Mouse (Mus musculus) right cerebral cortex, postnatal 36 days (tissue): ENCODE results near the gene Nfkbie.

Experiments used
- DNase-seq, 2 experiments: peaks; one replicate each; pipeline ENCODE4 v3.0.0; 2022; ENCODE audit warnings: low spot score in 2 of 2, mixed read lengths in 1 of 2

Gene Nfkbie

DNA sequence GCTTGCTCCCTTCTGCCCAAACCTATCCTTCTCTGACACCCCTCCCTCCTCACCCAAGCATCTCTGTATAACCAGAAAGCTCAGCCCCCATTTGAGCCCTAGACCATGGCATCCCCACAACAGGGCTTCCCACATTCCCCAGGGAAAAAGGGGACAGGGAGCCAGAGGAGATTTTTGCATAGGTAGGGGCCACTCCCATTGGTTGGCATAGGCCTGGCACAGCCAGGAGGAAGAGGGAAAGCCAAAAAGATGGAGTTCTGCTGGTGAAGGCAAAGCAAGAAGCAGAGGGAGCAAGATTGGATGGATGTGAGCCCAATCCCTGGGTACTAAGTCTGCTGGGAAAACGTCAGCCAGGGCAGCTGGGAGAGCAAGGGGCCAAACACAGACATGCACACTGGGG is 12.4 kb upstream of the Nfkbie start:
- DNase-seq = no peak

DNA sequence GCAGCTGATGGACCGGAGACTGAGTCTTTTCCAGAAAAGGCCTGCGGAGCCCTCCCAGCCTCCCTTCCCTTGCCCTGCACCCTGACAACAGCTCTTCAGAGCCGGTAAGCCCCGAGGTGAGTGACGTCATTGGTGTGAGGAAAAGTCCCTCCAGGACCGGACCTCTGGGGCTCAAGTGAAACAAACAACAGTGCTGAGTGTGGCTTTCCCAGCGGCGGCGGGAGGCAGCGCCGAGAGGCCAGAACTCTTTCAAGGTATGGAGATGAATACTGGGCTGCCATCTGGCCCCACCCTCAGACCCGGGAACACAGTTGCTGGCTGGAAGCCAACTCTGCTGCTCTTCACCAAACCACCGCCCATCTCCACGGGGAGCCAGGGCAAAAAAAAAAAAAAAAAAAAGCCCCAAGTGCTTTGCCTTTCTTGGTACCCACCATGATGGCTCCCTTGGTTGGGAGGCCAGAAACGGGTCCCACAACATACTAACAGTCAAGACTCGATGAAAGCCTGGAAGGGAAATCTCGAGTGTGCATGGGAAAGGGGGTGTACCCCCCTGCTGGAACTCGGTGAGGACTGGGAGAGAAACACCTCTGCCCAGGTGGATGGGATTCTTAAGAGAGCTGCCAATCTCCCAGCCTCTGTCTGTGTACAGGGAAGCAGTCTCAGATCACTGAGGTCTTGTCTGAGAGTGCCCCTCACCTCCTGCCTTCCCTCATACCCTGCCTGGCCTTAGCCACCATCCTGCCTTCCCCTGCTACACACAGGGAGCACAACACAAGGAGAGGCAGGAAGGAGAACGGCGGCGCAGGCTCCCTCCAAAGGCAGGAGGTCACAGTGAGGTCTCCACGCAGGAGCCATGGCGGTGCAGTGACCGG is 11.3 kb upstream of the Nfkbie start:
- DNase-seq = no peak

DNA sequence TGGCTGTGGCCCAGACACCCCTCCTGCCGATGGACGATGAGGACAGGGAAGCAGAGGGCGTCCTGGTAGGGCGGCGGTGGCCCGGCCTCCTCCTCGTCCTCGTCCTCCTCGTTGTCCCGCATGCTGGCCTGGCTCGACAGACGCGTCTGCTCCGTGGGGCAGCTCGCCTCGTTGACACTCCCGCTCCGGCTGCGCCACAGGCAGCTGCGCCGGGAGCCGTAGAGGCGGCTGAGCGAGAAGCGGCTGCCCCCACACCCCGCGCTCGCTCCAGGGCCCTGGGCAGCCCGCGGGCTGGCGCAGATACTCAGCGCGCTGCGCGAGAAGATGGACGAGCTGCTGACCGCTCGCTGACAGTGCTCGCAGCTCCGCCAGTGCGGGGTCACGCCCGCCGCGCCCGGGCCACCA is 10.6 kb upstream of the Nfkbie start:
- DNase-seq = no peak

DNA sequence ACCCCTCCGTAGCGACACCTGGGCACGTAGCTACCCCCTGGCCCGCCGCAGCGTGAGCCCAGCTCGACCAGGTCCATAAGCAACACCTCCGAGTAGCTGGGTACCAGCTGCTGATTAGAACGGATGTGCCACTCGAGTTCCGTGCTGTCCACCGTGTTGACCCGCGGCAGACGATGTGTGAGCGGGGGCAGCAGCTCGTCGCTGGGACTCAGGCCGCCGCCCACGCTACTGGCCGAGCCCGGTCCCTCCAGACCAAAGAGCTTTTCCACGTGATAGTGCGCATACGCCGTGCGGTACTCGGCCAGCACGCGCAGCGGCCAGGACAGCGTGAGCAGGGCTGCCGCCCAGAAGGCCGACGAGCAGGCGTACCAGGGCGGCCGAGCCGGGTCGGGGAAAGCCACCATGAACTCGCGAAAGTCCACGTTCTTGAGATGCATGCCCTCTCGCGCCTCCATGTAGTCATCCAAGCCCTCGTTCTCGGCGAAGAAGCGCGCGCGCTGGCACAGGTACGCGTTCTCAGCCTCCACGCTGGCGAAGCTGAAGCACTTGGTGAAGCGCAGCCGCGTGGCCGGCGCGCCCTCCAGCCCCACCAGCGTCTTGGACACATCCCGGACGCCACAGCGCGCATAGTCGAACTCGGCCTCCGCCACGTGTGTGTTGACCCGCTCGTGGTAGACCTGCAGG is 10.1 kb upstream of the Nfkbie start:
- DNase-seq = no peak

DNA sequence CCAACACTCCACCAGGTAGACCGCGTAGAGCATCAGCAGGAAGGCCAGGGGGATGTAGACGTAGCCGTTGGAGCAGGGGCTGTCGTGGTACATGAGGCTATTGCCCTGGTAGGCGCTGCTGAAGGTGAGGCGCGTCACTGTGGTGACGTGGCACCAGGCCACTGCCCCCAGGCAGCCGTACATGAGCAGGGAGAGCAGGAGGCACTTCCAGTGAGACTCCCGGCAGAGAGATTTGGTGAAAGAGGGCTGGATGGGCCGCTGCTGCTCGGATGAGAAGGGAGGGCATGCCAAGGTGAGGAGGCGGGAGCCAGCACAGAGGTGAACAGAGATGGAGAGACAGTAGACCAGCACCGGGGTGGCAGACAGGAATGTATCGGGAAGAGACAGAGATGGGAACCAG is 8.6 kb upstream of the Nfkbie start:
- no peak for DNase-seq

DNA sequence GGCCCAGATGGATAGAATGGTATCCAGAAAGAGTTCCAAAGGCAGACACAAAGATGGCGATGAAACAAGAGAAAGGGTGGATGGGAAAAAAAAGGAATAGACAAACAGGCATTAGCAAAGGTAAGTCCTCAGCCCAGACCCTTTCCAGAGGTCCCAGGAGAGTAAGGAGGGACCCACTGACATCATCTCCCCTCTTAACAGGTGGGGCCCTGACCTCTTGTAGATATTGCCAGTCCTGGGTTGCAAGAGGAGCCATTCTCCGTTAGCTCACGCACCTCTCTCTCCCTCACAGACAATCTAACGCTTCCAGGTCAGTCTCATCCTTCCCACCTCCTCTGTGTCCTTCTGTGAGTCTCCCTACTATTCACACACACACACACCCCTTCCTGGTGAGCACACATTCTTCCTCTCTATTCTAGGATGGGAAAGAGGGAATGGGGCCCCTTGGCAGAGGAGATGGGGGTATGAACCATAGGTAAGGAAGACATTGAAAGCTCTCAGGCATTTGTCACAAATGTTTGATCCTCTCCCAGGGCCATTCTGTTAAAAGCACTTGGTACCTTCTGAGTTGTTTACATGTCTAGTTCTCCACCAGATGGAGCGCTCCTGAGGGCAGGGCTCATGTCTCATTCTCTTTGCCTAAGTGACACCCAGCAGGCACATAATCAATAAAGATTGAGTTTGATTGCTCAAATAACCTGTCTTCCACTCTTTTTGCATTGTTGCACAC is 7.9 kb upstream of the Nfkbie start:
- DNase-seq = no peak

DNA sequence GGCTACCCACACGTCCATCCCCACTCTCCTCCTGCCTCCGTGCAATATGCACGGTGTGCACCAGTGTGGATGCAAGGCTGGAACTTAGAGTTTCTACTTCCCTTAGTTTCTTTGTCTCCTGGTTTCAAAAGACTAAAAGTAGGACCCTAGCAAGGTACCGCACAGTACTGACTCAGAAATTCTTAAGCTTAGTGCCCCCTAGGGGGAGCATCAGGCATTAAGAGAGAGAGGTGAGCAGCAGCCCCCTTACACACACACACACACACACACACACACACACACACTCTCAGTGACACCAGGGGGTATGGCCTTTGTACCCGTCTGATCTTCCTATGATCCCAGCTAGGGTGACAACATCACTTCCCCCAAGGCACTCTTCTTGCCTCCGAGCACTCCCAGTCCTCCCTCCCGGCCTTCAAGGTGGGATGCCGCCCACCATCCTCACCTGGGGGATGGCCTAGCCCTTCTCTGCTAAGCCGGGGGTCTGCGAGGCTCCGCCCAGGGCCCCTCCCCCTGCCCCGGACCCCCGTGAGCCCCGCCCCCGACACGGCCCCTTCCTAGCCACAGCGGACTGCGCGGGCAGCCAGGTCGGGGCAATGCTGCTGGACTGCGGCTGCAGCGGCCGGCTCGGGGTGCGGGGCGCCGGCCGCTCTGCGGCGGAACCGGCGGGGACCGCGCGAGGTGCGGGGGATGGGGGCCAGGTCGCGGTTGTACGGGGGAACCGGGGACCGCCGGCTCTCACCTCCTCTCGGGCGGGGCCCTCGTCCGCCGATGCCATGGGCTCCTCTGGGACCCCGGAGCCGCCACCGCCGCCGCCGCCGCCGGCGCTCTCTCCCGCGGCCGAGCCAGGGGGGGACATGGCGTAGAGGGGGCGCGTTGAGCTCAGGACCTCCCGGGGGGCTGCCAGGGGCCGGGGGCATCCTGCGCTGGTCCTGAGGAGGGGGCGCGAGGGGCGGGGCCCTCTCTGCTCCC is 6.7 kb upstream of the Nfkbie start:
- DNase-seq = no peak

DNA sequence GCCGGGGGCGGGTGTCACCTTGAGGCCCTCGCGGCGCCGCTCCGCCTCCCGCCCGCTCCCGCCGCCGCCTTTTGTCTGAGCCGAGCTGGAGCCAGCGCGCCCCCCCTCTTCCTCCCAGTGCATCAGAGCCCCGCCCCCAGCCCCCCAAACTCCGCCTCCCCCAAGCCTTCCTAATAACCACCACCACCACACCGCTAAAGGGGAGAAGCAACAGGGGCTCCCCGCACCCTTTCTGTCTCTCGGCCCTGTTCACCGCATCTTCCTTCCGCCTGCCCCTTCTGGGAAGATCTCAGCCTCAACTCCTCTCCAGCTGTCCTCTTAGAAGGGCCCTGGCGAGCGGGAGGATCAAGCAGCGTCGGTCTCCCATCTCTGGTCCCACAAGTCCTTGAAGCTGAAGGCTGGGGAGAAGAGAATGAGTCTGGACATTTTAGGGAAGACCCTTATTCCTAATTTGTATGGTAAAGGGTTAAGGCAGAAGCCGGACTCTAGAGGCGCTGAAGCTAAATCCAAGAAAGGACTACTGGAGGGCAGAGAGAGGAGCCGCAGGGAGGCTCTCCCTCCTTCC is 5.8 kb upstream of the Nfkbie start, which contains the start of gene Tmem151b:
Tmem151b (minus strand) TSS at position 61 of the 565 bp plus-strand sequence.
- DNase-seq = no peak

DNA sequence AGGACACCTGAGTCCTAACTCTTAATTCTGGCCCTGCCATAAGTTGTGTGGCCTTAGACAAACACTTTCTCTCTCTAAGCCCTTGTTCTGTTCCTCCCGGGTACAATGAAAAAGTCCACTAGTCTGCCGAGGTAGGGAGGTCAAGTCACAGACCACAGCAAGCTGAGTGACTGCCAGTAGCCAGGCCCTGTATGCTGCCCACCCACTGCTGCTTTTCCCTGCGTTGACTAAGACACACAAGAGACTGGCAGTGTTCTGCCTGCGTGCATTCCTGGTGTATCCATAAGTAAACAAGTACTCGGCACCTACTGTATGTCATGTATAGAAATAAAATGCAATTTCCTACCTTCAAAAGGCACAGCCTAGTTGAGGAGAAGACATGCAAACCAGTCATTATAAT is 5.2 kb upstream of the Nfkbie start:
- DNase-seq = no peak

DNA sequence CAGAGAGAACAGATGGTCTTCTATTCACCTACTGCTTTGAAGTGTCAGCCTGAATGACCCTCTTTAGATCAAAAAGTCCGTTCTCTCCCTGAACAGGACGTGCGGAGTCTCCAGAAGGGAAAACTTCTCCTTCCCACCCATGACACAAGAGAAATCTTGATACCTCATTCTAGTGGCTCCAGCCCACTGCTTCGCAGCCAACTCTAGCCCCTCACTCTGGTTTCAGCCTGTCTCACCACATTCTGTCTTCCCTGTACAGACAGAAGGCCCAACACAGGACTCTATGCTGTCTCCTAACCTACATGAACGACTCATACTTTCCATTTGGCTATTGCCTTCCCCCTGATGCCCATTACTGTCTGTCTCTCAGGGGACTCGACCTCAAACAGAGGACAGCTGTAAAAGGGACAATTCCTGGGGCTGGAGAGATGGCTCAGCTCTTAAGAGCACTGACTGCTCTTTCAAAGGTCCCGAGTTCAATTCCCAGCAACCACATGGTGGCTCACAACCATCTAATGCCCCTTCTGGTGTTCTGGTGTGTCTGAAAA is 4.2 kb upstream of the Nfkbie start:
- DNase-seq = no peak

DNA sequence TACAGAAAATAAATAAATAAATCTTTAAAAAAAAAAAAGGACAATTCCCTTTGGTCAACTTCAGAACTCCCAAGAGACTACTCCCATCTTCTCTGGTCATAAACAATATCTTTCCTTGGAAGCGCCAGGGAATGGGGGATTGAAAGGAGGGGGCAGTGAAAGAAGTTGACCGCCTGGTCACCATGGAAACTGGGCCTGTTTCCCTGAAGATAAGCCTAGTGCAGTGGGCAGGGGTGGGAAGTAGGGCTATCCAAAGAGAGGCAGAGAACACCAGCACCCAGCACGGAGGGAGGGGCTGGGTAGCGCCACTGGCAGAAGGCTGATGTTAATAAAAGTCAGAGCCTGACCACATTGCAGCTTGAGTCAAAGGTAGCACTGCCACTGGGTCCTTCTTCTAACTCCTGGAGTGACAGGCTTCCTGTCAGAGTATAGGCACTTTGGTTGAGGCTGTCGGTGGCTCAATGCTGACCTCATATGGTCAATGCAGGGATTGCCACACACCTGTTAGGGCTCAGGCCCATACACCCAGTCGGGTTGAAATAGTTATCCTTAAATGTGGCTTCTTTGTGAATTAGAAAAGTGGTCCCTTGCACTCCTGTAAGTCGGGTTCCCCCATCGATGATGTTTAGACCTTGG is 3.6 kb upstream of the Nfkbie start:
- DNase-seq = no peak

DNA sequence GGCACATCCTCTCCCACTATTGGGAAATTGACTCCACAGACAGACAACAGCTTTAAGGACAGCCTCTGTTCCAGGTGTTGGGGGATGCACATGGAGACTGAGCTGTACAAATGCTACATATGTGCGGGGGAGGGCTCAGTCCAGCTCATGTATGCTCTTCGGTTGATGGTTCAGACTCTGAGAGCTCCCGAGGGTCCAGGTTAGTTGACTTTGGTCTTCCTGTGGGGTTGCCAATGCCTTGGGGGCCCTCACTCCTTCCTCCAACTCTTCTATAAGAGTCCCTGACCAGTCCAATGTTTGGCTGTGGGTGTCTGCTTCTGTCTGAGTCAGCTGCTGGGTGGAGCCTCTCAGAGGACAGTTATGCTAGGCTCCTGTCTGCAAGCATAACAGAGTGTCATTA is 2.4 kb upstream of the Nfkbie start:
- DNase-seq = no peak

DNA sequence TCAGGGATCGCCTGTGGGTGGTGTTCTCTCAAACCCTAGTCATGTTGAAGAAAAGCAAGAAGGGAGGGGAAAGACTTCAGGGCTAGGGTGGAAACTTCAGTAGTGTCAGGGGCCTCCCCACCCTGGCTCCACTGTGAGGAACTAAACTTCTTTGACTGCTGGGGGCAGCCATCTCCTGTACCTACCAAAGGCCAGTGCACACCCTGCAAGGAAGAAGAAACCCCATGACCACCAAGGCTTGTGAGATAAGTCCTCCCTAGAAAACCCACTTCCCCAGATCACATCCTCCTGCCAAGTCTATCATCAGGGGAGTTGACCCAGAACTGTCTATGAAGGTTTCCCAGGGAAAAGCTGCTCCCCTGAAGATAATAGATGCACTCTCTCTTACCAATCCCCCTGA is 1.1 kb upstream of the Nfkbie start:
- no peak for DNase-seq

DNA sequence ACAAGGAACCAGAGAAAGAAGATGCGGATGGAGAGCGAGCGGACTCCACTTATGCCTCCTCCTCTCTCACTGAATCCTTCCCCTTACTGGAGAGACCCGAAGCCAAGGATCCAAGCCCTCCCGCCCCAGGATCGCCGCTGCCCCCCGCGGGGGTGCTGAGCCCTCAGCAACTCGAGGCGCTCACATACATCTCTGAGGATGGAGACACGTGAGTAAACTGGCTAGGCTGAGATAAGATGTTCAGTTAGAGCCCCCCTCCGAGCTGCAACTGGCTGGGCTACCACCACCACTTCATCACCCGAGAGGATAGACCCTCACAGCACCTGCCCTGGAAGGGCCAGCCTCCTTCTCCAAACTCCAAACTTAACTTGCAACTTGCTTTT is 595 bp downstream of the Nfkbie start:
- no peak for DNase-seq

DNA sequence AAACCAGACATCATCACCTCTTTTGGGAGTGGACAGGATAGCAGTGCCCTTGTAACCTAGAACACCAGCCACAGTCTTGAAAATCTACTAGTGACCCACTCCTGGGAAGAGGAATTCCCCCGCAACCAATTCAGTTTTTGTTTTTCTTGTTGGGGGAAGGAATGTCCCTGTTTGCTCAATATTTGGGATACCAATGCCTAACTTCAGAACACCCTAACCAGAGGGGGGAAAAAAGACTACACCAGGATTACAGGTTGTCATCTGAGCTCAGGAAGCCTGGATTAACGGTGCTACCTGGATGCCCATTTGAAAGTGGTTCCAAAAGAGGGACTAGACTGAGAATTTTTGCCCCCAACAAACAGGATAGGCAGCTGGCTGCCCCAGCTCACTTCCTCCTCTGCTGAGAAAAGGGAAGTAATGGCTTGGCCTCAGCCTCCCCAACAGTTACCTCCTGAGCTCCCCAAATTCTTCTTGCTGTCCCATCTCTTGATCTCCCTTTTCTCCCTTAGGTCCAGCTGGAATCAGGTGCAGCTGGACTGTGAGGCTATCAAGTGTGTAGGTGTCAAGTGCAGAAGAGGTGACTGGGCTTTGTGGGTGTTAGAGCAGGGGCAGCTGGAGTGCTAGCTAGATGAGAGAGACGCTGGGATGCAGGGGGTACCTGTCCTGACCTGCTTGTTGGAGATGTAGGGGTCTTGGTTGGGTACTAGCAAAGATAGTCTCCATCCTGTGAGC is 1.2 kb downstream of the Nfkbie start:
- no peak for DNase-seq

DNA sequence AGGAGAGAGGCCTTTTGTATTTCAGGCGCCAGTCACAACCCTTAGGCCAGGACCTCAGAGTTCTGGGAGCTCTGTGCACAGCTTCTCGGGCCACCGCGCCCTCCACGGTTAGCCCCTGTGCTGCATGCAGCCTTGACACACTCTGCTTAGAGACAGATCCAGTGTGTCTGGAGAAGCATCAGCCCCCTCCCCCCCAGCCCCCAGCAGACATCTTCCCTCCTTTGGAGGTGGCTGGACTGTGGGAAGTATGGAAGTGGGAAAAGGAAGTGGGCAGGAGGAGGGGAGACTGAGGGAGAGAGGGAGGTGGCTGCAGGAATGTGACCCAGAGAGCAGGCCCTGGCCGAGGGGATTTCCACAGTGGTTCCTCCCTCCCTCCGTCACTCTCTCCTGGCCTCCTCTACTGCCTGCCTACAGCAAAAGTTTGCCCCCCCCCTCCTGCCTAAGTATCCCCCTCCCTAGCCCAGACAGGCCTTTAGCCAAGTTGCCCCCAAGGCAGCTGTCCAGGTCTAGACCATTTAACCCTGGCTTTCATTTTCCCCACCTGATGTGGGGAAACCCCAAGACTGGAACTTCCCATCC is 1.8 kb downstream of the Nfkbie start:
- no peak for DNase-seq

DNA sequence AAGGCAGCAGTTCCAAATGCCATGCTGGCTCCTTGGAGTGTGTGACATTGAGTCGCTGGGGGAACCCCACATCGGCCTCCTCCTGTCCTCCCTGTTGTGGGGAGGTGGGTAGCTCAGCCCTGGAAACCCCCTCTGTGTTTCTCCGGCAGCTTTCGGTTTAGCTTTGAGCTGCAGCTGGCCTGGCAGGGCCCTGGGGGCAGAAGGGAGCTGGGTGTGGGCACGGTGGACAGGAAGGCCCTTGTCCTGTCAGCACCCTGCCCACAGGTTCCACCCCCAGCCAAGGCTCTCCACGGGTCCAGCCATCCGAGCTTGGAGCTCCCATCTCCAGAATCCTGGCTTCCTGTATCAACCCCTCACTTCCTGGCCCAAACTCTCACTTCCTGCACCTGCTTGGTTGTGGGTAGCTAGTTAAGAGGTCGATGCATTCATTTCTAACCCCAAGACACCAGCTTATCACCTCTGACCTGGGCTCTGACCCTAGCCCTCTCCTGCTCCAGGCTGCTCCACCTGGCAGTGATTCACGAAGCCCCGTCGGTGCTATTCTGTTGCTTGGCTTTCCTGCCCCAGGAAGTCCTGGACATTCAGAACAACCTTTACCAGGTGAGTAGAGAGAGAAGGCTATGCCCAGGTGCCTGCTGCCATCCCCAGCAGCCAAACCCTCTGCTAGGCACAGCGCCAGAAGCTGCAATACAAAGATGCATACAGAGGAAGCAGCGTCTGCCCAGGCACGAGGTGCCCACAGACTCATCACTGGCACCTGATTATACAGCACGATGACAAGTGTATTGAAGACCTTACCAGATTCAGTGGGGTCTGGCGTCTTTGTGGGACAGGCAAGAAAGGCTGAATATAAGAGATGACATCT is 2.7 kb downstream of the Nfkbie start:
- no peak for DNase-seq
